Mouse (Mus musculus): ENCODE measurements around the gene Ptpru. TPM values are rescaled to one million over a fixed set of nuclear protein-coding genes. Genes with fewer than 3 reads are reported as not detected.

The Ptpru gene
- polyA plus RNA-seq (2012; ENCODE audit: low replicate concordance): 0.09 and 0.10 TPM in 2 replicates

GRCm38 (mm10) chr4:131837872-131838524 lies at the start of gene Ptpru:
Ptpru (minus strand) TSS chr4:131838288.

GRCm38 (mm10) chr4:131873293-131874168 lies 35.4 kb upstream of the Ptpru start, which contains the start of gene Srsf4:
Srsf4 (plus strand) TSS chr4:131873617.

GRCm38 (mm10) chr4:131843290-131843743 lies 5.2 kb upstream of the Ptpru start, which contains the start of gene Mecr:
Mecr (plus strand) TSS chr4:131843470.

Other genes with a start within 250 kb of the Ptpru start
- gene Mecr, start 5.2 kb upstream of the Ptpru start, polyA plus RNA-seq (2012; ENCODE audit: low replicate concordance): 14.3 and 25.0 TPM in 2 replicates
- gene Srsf4, start 35.3 kb upstream of the Ptpru start, polyA plus RNA-seq (2012; ENCODE audit: low replicate concordance): 113 and 191 TPM in 2 replicates
- 0.13 and 0.51 TPM in 2 replicates for gene Tmem200b, start 83.5 kb upstream of the Ptpru start, polyA plus RNA-seq (2012; ENCODE audit: low replicate concordance)
- gene Gm10300, start 236.4 kb upstream of the Ptpru start, polyA plus RNA-seq (2012; ENCODE audit: low replicate concordance): 0.10 and 0.44 TPM in 2 replicates
- 86.5 and 149 TPM in 2 replicates for gene Epb41, start 237.0 kb upstream of the Ptpru start, polyA plus RNA-seq (2012; ENCODE audit: low replicate concordance)

Data from leukemia stem cell, adult 10-12 weeks (primary cell).